Mouse (Mus musculus) G1E (cell line): ENCODE data around the gene Pecr. TPM values are rescaled to one million over a fixed set of nuclear protein-coding genes. Genes with fewer than 3 reads are reported as not detected.
A peak's percentile ranks its signal among the peaks of the same experiment; 100 is the strongest.

Experiments
- ATAC-seq: 2 replicates; pipeline ENCODE4 v1.8.0; 2016; ENCODE audit warnings: mild to moderate bottlenecking; ENCODE audit not compliant: insufficient number of reproducible peaks, poor library complexity, low FRiP score, severe bottlenecking; ENCODE audit errors: extremely low read depth
- DNase-seq: peaks from one replicate; pipeline ENCODE4 v3.0.0; 2012; ENCODE audit warnings: low spot score
- H3K27me3 ChIP-seq: 2 replicates; pipeline ENCODE4 v1.6.1; 2012; ENCODE audit warnings: mild to moderate bottlenecking, low read length, inconsistent platforms; ENCODE audit not compliant: insufficient read depth
- H3K36me3 ChIP-seq: replicated peaks from 2 replicates; pipeline ENCODE3; 2012; ENCODE audit warnings: mild to moderate bottlenecking, inconsistent platforms
- H3K4me1 ChIP-seq: 2 replicates; pipeline ENCODE4 v1.6.1; 2012; ENCODE audit warnings: low read depth, low read length, inconsistent platforms, mixed read lengths; ENCODE audit not compliant: insufficient read depth
- H3K4me3 ChIP-seq: 2 replicates; pipeline ENCODE4 v1.5.1; 2012; ENCODE audit warnings: low read depth, mild to moderate bottlenecking, inconsistent platforms, low read length, moderate library complexity, mixed read lengths
- H3K9me3 ChIP-seq: replicated peaks from 2 replicates; pipeline ENCODE4 v1.6.1; 2012; ENCODE audit warnings: inconsistent platforms
- CTCF ChIP-seq: IDR thresholded peaks from 2 replicates; pipeline ENCODE4 v1.5.1; 2012; ENCODE audit warnings: low read depth, low read length, inconsistent platforms, mixed read lengths
- GATA1 ChIP-seq: IDR thresholded peaks from 2 replicates; pipeline ENCODE4 v1.6.1; 2012; ENCODE audit warnings: borderline replicate concordance, low read length, inconsistent platforms, mixed read lengths
- GATA2 ChIP-seq: IDR thresholded peaks from 2 replicates; pipeline ENCODE4 v1.6.1; 2012; ENCODE audit warnings: low read depth, low read length, inconsistent platforms, borderline replicate concordance
- POLR2AphosphoS5 ChIP-seq: IDR thresholded peaks from 2 replicates; pipeline ENCODE4 v1.6.1; 2012; ENCODE audit warnings: low read depth, low read length, inconsistent platforms; ENCODE audit not compliant: insufficient replicate concordance
- TAL1 ChIP-seq: conservative IDR thresholded peaks from 2 replicates; pipeline ENCODE4 v1.6.1; 2012; ENCODE audit warnings: low read depth, low read length, inconsistent platforms, mixed read lengths
- polyA plus RNA-seq: library from polyadenylated mRNA; stranded (reverse); fragments of >175 nt; gene quantifications from 2 replicates; pipeline ENCODE4 v1.2.3, GENCODE M21; 2012
- total RNA-seq, 2 experiments: library from RNA; stranded (forward) in 1 of 2; stranded (reverse) in 1 of 2; fragments of 200-1000 nt in 1 of 2; fragments of >200 nt in 1 of 2; fragmentation: Nextera tagmentation in 1 of 2; gene quantifications; 2 replicates each; pipeline ENCODE4 v1.2.3; 2014 to 2017

Gene Pecr
- total RNA-seq (2014; fragmentation: Nextera tagmentation) (15.6 and 24.0 TPM in 2 replicates), total RNA-seq (2017) (10.6 and 13.1 TPM in 2 replicates), polyA plus RNA-seq (4.7 and 5.4 TPM in 2 replicates)

DNA sequence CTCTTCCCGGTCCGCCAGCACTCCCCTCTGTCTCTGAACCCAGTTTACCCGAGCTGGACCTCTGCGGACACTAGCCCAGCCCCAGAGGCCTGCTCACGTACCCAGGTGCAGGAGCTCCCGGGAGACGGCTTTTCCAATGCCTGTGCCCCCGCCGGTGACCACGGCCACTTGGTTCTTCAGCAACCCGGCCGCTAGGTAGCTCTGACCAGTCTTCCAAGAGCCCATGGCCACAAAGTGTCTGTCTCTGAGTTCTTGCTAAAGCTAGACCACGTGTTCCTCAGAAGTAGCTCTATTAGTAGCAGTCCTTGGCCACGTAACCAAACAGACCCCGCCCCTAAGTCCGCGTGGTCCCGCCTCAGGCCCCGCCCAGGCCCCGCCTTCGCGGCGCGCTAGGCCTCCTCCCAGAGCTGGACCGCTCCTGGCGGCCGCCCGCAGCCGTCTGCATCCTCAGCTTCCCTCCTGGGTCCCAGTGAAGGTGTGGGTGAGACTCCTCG, at the start of gene Pecr, which contains the start of gene Tmem169:
TSS of gene Pecr (minus strand) at position 323 of the 494 bp plus-strand sequence.
TSS of gene Tmem169 (plus strand) at position 378 of the 494 bp plus-strand sequence.
- Histone ChIP-seq H3K36me3 (peaks cover 2% of the 10 kb centered on the region), H3K27me3 (peaks cover 41% of the 10 kb centered on the region), H3K9me3 (no peaks in the 10 kb centered on the region), H3K4me3 (peak within 1 kb of the TSS; percentile 74), H3K4me1 (peaks cover 17% of the 10 kb centered on the region)
- peak; percentile 97 for DNase-seq
- peak; percentile 99 for ATAC-seq
- no peak for TF ChIP-seq TAL1
- no peak for TF ChIP-seq POLR2AphosphoS5
- TF ChIP-seq GATA2 = no peak
- TF ChIP-seq CTCF = no peak
- no peak for TF ChIP-seq GATA1

DNA sequence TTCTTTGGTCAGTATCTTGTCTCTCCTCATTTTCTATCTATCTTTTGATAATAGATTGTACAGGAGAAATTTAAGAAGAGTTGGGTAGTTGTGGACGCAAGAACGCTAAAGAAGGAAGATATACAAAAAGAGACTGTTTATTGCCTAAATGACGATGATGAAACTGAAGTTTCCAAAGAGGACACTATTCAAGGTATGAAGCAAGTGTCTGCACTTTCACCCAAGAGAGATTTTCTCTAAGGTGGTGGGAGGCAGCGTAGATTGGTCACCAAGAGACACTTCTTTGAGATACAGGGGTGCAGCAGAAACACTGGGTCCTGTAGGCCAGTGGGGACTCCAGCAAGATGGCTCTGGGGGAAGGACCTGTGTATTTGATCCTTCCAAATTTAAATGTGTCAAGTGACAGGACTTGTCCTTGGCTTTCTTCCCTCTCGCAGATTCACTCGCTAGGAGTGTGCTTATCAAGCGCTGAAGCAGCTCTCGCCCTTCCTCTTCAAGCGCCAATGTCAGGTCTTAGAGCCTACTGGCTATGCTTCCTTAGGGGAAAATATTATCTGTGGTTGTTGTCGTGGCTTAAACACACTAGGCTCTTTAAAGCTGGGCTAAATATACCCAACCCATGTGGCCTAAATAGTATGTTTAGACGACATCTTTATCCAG, 42.2 kb upstream of the Pecr start:
- peaks cover 85% of the 10 kb centered on the region for H3K36me3 ChIP-seq
- ATAC-seq = no peak
- TF ChIP-seq CTCF = no peak
- no peak for TF ChIP-seq POLR2AphosphoS5
- TF ChIP-seq TAL1 = no peak
- TF ChIP-seq GATA2 = no peak
- TF ChIP-seq GATA1 = no peak

DNA sequence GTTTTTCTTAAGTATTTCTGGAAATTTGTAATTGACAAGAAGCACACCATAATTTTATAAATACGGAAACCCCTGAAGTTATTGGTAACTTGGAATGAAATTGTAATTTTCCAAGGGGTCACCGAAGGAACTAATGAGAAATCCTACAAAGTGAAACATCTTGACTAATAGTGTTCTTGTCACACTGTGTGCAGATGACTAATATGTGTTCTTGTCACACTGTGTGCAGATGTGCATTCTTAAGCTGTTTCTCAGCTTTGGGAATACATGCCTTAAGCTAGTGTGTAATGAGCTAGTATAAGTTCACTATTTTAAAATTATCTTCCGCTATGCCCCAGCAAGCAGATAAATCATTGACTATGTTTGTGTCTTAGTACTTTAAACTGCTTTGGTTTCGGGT, 39.1 kb upstream of the Pecr start:
- Histone ChIP-seq H3K27me3 (no peaks in the 10 kb centered on the region), H3K9me3 (no peaks in the 10 kb centered on the region), H3K4me1 (no peaks in the 10 kb centered on the region), H3K36me3 (peaks cover 86% of the 10 kb centered on the region), H3K4me3 (no peak overlapping the region)
- TF ChIP-seq POLR2AphosphoS5 (no peak), GATA1 (no peak), CTCF (no peak), TAL1 (no peak)
- DNase-seq (no peak), ATAC-seq (no peak)

More for the DNA sequence above, 42.2 kb upstream of the Pecr start:
- H3K4me3 ChIP-seq = no peak overlapping the region
- H3K27me3 ChIP-seq = no peaks in the 10 kb centered on the region
- H3K4me1 ChIP-seq = no peaks in the 10 kb centered on the region
- DNase-seq = no peak
- no peaks in the 10 kb centered on the region for H3K9me3 ChIP-seq

DNA sequence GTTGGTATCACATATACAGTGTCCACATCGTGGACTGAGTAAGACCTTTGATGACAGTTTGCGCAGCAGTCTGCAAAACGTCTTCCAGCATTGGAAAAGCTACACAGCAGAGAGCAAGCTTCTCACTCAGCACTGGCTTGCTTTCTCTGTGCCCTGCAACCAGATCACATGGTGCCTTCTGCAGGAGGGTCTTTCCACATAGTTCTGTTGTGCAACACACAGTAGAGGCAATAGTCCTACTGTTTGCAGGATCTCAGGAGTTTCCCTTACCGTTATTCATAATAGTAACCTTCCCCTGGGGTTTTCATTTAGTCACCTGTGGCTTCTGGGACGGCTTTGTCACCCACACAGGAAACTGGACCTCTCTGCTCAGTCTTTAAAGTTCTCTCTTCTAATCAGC, 36.6 kb upstream of the Pecr start:
- ATAC-seq (no peak), DNase-seq (no peak)
- Histone ChIP-seq H3K9me3 (no peaks in the 10 kb centered on the region), H3K27me3 (no peaks in the 10 kb centered on the region), H3K36me3 (peaks cover 86% of the 10 kb centered on the region), H3K4me1 (no peaks in the 10 kb centered on the region), H3K4me3 (no peak overlapping the region)
- TF ChIP-seq GATA1 = no peak
- TF ChIP-seq GATA2 = no peak
- TF ChIP-seq TAL1 = no peak
- TF ChIP-seq POLR2AphosphoS5 = no peak
- no peak for TF ChIP-seq CTCF

DNA sequence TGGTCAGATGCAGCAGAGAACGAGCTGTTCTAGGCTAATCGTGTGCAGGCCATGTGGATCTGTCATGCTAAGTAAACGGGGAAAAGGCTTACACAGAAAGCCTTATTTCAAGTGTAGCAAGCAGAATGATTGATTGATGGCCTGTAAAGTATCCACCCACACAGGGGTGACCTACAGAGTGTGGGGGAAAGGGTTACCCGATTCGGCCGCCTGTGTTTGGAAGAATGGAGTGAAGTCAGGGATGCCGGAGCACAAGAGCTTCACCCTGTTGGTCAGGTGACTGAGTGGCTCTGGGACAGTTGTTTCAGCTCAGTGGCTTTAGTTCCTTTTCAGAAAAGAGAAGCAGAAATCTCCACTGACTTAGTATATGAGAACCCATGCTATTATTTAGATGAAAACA, 32.8 kb upstream of the Pecr start:
- Histone ChIP-seq H3K9me3 (no peaks in the 10 kb centered on the region), H3K27me3 (no peaks in the 10 kb centered on the region), H3K4me3 (no peak overlapping the region), H3K4me1 (peaks cover 4% of the 10 kb centered on the region; the same call in 1 of the 2 replicates), H3K36me3 (peaks cover 90% of the 10 kb centered on the region)
- DNase-seq (no peak), ATAC-seq (no peak)
- TF ChIP-seq GATA1 (no peak), TAL1 (no peak), POLR2AphosphoS5 (no peak), CTCF (no peak), GATA2 (no peak)

DNA sequence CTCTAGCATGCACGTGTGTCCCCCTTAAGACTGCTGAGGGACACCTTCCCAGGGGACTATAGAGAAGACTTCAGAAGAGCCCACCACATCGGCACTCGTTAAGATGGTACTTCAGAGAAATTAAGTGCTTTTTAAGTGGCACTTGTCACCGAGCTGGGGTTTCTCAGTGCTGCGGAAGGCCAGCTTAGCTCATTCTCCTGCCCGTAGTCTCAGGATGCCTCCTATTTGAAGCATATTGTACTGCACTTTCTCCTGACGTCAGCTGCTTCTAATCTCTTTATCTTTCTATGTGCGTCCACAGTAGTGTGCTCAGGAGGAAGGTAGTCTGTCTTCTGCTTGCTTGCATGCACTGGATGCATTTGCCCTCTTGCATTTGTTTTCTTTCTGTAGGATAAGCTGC, 32.3 kb upstream of the Pecr start:
- no peak for TF ChIP-seq GATA1
- TF ChIP-seq TAL1 = no peak
- TF ChIP-seq POLR2AphosphoS5 = no peak
- no peak for TF ChIP-seq GATA2
- no peak for TF ChIP-seq CTCF
- peaks cover 95% of the 10 kb centered on the region for H3K36me3 ChIP-seq
- DNase-seq = no peak

More for the DNA sequence above, 32.3 kb upstream of the Pecr start:
- Histone ChIP-seq H3K4me3 (no peak overlapping the region), H3K27me3 (no peaks in the 10 kb centered on the region), H3K9me3 (no peaks in the 10 kb centered on the region), H3K4me1 (peaks cover 4% of the 10 kb centered on the region; the same call in 1 of the 2 replicates)
- no peak for ATAC-seq
